Mouse (Mus musculus) layer of hippocampus, postnatal 36 days (tissue): ENCODE data around the gene Zfp3. TPM values are rescaled to one million over a fixed set of nuclear protein-coding genes. Genes with fewer than 3 reads are reported as not detected.
"Not testable (repeated sequence)": the region's sequence is repeated elsewhere in the genome, so short reads cannot be mapped to it uniquely, and the experiment has no call there.

Source experiments
- DNase-seq, 2 experiments: peaks; one replicate each; pipeline ENCODE4 v3.0.0; 2022
- total RNA-seq, 2 experiments: library from RNA; stranded (reverse); gene quantifications; 2 replicates each; pipeline ENCODE4 v1.2.3; 2021

Gene Zfp3
- total RNA-seq, 2 experiments from 2014 or later, result 21.9 to 23.2 TPM

DNA sequence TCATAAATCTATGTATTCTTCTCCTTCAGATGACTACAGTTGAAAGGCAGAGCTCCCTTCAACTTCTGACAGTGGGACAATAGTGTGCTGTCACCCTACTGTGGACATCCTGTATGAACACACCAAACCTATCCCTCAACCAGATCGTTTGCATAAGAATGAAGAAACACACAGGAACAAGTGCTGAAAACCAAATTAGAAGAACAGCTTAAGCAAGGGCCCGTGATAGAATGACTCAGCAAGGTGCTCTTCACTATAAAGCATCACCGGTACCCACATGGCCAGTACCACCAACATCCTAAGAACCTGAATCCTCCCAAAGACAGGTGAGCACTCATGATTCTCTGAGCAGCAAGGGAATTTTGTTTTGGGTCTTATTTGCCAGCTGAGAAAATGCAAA lies 3.6 kb upstream of the Zfp3 start:
- DNase-seq, result not testable (repeated sequence)

DNA sequence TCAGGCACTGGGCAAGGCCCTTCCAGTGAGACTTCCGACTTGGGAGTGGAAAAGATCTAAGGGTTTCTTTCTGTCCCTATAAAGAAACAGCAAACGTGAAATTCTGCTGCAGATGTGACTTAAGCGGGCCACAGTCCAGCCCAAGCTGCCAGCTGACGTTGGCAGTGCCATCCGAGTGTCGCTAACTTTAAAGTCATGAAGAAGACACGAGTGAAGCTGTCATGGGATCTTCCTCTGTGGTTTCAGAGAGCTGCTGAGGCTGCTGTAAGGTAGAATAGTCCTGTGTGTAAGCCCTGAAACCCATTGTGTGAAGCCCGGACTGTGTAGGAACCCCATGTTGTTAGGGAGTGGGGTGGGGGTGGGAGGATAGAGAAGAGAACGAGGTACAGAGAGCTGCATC lies 1.4 kb upstream of the Zfp3 start:
- DNase-seq, result no peak

DNA sequence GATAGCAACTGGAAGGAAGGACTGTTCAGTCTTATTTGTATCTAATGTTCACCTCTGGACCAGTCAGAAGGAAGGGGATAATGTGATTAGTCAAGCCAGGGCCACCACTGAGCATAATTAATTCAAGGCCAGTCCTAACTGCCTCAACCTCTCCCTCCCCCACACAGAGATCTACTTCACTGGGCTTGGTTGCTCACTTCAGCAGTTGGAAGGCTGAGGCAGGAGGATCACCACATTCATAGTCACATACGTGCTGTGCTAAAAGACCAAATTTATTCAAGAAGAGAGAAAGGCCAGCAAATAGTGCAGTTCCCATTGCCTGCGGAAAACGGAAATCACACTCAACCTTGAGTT lies 450 bp upstream of the Zfp3 start:
- DNase-seq, result no peak

DNA sequence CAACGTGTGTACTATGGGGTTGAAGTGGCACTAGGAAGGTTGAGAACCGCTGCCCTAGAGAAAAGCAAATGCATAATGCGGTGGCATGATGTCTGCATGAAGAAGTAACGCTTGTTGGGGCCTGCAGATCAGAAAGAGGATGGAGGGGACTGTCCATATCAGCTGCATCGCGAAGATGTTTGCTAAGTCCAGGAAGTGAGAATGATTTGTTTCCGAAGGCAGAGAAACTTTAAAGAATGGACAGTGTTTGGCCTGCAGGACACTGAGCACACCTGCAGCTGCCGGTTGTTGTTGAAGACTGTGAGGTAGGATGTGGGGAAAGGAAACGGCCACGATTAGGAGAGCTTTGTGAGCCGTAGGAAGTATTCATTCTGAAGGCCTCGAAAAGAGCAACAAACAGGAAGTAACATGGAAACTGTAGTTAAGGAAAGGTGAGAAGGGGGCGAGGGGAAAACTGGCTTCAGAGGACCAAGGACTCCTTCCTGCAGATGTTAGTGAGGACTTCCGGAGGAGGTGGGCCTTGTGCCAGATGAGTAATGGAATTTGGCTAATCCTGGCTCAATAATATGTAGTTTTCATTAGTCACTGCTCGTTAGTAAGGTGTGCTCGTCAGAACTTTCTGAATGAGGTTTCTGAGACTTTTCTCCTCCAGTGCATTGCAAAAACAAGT lies 1.9 kb downstream of the Zfp3 start:
- DNase-seq, result no peak

DNA sequence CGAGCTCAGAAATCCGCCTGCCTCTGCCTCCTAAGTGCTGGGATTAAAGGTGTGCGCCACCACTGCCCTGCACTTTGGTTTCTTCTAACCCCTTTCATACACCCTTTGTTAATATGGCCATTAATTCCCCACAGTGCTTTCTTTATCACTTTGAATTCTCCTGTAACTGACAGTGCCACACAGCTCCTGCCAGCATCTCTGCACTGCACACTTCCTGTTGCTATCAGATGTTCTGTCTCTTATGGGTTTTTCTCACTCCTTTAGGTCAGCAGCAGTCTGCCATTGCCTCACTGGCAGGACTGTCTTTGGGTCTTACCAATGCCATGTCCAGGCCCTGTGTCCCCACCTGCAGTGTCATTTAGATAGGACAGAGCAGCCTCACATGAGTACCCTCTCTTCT lies 6.8 kb downstream of the Zfp3 start:
- DNase-seq, result no peak

DNA sequence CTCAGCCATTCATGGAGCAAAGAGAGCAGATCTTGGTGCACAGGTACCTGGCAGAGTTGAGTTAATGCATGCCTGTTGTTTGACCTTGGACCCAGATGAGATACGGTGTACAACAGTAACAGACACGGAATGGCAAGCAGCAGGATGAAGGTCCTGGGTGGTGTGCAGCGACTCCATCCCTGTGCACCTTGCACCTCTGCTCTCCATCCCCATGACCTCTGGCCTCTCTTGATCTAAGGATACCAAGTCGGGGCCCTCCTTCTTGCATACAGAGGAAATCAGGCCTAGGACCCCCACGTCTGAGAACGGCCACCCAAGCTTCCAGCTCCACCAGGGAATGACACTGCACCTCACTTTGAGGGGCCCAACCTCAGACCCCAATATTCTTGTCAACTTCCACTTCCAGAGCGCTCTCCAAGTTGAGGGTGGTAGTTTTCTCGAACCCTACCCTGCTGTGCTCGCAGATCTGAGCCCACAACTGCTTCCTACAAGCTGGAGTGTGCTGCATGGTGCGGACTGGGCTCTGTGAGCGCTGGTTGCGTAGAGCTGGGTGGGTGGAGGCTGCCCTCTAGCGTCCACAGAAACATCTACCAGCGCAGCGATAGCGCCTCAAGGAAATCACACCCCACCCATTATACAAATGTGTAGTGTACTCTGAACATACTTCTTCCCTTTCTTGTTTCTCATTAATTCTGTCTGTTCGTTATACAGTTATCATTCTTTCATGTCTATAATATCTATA lies 13.0 kb downstream of the Zfp3 start:
- peak; percentile 56 to 61 for DNase-seq

DNA sequence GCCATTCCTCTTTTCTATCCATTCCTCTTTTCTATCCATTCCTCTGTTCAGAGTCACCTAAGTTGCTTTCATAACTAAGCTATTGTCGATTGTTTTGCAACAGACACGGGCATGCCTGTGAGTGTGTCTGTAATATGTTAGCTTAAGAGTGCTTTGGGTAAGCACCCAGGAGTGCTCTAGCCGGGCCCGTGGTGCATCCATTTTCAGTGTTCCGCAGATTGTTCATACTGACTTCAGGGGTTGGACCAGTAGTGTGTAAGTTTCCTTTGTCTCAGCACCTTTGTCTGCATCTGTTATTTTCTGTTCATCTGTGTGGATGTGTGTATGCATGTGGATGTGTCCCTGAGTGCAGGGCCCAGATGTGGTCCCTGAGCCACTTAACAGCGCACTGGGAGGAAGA lies 13.6 kb downstream of the Zfp3 start:
- DNase-seq, result no peak

DNA sequence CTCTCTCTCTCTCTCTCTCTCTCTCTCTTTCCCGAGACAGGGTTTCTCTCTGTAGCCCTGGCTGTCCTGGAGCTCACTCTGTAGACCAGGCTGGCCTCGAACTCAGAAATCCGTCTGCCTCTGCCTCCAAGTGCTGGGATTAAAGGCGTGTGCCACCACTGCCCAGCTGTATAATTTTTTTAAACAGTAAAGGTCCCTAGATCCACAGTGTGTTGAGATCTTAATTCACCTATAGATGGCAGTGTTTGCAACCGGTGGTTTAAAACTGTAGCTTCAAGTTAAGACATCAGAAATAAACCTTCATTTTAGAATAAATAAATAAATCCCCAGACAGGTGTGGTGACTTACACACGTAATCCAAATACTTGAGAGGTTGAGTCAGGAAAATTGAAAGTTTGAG lies 14.0 kb downstream of the Zfp3 start:
- DNase-seq, result not testable (repeated sequence)

DNA sequence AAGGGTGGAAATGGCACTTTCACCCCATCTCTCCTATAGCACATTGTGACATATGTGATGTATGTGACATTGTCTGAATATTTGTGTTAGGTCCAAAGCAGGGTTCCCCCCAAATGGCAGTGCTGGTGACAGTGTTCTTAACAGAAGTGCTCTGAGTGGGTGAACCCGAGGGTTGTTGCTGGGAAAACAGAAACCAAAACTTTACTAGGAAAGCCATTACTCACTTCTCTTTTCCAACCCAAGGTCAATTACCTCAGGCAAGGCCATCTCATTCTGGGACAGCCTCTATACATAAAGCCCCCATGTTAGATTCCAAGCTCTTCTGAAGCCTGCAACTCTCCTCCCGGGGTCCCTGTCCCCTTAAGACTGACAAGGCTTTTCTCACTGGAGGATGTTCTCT lies 21.9 kb downstream of the Zfp3 start:
- DNase-seq, result no peak

DNA sequence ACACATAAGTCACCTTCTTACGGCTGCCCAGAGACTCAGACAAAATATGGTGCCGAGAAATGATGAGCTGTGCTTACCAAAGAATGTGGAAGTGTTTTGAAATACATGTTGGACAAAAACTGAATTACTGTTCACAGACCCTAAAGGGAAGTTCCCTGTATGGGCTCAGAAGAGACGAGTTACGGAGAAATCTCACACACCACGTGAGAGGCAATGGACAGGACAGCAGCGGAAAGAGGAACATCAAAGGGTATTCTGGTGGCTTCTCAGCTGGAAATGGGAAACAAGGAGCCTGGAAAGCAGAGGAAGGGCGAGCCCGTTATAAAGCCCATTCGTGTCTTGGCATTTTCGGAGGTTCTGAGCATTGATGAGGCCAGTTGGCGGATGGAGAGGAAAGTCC lies 23.0 kb downstream of the Zfp3 start:
- no peak for DNase-seq

DNA sequence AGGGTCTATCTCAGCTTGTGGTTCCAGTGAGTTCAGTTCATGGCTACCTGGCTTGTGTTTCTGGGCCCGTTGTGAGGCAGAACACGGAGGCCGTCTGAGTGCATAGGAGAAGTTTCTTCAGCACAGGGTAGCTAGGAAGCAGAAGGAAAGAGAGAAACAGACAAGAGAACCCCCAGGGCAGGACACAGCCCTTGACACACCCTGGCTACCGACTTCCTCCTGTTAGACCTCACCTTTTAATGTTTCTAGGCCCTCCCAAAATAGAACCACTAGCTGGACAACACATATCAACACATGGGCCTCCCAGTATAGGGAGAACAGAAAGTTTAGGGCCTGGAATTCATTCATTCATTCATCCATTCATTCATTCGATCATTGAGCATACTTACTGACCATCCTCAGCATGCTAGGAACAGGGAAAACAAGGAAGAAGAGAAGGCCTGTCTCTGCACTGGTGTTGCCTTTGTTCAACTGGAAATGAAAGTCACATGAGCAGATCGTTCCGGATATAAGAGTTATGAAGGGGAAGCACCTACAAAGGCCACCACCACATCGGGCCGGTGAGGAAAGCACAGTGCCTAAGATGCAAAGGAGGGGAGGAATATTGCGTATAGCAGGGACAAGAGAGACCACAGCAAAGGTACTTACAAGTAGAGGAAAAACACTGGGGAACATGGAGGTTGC lies 25.1 kb downstream of the Zfp3 start:
- no peak for DNase-seq

DNA sequence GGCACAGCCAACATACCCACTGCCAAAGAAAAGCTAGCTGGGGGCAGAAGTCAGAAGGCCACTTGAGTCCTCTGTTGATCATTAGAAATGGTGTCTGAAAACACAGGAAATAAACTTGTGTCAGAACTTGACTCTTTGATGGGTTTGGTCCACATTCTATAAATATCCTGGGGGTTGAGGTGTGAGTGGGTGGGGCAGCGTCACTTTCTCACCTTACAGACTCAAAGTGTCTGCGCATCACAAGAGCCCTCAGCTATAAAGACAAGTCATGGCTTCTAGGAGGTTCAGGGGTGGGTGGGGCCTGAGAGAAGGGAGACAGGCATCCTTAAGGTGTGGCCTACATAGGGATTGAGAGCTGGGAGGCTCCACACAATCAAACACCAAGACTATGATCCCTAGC lies 26.4 kb downstream of the Zfp3 start:
- no peak for DNase-seq

DNA sequence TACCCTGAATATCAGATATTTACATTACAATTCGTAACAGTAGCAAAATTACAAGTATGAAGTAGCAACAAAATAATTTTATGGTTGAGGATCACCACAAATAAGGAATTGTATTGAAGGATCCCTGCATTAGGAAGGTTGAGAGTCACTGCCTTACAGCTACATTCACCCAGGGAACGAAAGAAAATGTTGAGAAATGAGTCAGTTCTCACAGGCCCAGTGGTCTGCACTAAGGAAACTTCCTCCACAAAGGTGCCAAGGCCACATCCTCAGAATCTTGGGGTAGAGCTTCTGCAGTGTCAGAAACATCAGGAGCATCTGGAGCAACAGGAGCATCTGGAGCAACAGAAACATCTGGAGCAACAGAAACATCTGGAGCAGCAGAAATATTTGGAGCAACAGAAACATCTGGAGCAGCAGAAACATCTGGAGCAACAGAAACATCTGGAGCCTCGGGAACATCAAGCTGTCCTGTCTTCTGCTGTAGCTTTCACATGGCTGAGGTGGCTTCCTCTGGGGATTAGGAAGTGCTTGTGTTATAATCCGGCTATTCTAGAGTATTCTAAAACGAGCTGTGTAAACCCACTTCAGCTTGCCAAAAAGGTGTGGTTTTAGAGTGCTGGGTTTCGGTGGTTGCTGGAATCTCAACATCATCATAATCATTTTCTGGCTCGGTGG lies 27.0 kb downstream of the Zfp3 start:
- no peak for DNase-seq

DNA sequence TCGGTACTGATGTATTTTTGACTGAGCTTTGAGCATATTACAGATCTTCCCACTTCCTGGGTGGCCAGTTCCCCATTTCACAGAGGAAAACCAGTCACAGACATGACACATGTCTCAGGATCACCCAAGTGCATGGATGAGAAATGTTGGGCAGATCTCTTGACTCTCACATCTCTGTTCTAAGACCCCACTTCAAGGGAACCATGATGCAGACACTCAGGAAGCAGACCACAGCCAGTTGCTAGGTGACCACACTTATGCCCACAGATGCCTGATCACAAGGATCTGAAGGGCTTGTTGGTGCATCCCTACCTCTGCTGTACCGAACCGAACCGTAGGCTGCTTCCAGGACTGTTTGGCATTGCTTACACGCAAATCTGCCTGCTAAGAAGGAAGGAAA lies 27.7 kb downstream of the Zfp3 start:
- no peak for DNase-seq

DNA sequence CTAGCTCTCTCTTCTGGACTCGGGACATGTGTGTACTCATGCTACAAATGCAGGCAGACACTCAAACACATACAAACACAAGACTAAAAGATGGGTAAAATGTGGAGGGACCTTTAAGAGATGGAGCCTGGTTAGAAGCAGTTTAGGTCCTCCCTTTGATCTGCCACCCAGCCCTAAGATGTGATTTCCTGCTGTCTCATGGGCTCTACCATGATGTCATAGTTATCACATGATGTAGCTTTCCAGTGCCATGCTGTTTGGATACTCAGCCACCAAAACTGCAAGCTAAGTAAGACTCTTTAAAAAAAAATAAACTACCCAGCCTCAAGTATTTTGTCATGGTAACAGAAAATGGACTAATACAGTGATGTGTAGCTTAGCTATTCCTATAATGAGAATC lies 28.4 kb downstream of the Zfp3 start:
- no peak for DNase-seq

DNA sequence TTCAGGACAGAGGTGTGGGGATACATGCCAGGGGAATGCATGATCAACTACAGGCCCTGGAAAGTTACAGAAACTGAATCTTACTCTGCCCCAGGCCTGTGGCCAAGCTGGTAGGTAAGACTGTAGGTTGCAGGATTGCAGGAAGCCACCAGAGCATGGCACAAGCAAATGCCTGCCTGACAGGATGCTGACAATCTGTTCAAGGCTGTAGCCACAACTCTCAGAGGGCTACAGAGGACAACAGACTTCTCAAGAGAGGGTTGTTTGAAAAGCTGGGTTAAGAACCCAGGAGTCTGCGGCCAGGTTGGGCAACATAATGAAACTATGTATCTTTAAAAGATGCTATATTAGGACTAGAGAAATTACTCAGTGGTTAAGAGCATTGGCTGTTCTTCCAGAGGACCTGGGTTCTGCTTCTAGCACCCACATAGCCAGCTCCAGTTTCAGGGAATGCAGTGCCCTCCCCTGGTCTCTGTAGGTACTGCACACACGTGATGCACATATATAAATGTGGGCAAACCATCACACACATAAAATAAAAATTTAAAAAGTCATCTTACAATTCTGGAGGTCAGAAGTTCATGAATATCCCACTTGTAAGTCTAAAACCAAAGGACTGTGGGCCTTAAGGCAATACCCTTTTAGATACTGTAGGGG lies 38.3 kb downstream of the Zfp3 start:
- DNase-seq, result no peak

DNA sequence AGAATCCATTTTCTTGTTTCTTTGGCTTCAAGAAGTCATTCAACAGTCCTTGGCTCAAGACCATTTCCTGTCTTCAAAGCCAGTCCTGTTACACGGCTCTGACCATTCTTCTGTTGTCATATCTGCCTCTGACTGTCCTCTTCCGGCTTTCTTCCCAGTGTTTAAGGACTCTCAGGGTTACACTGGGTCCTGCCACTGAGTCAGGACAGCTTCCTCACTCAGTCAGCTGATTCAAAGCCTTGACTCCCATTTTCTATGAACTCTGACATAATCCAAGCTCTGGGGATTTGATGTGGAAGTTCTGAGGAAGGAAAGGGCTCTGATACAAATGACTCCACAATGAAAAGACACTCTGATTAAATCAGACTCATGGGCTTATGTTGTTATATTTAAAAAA lies 38.9 kb downstream of the Zfp3 start:
- DNase-seq, result no peak

DNA sequence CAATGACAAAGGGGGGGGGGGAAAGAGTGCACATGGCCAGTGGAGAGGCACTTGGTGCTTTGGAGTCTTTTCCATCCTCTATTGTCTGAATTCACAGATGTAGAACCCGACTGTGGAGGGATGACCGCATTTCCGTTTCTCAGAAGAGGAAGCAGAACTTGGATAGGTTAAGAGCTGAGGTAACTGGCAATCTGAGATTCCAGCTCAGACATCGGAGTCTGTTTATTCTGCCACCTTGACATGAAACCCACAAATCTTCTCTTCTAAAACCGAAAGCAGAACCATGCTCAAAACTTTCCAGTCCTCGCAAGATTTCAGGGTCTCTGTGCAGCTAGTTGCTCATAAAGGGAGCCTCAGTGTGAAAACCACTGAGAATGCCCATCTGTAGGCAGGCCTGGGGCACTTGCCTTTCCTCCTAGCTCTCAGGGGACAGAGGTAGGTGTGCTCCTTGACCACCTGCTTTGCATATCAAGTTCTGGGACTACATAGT lies 39.7 kb downstream of the Zfp3 start:
- DNase-seq, result no peak

DNA sequence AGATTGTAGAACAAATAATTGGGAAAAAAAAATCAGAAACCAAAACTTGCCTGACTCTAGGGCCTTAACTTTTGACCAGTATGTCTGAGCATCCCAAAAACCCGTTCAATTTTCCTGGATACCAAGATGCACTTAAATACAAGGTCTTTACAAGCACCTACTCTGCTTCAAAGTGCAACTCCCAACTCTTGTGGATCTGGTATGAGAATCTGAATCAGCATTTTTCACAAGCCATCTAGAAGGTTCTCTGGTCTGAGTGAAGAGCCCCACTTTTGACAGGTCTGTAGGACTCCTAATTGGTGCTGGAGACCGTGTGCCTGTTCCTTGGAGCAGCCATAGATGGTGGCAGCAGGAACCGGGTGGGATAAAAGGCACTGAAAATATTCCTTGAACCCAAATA lies 40.4 kb downstream of the Zfp3 start:
- DNase-seq, result no peak

DNA sequence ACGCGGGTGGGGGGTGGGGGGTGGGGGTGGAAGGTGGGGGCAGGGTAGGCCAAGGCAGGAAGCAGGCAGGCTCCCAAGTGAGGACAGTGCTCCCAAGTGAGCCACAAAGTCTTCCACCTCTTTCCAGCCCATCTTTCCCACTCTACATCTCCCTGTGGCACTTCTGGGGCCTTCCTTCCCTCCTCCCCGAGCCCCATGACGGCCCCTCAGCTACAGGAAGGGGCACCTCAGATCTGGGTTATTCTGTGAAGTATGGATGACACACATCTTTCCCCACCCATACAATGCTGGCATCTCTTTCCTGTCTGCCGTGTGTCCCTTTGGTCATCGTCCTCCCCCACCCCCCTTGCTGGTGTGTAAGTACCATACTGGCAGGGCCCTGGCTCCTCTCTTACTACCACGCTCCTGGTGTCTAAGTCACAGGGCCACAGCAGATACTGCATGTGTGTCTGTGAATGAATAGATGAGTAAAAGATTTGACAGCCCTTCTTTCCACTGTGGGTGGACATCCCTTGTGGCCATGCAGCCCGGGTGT lies 41.7 kb downstream of the Zfp3 start:
- no peak for DNase-seq

DNA sequence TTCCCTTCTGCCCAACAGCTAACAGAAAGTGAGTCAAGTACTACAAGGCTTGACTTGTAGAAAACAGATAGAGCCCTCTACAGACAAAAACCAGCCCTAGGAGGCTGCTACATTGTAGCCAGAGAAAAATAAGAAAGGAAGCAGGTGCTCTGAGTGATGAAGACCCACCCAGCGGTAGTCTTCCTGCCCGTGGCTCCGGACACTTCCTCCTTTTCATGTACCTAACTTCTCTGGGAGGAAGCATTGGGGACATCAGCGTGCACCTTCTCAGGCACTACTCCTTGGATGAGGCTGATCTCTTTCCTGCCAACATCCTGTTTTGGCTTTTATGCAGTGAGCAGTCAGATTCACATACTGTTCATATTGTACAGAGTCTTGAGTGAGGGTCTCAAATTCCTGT lies 42.7 kb downstream of the Zfp3 start:
- no peak for DNase-seq

DNA sequence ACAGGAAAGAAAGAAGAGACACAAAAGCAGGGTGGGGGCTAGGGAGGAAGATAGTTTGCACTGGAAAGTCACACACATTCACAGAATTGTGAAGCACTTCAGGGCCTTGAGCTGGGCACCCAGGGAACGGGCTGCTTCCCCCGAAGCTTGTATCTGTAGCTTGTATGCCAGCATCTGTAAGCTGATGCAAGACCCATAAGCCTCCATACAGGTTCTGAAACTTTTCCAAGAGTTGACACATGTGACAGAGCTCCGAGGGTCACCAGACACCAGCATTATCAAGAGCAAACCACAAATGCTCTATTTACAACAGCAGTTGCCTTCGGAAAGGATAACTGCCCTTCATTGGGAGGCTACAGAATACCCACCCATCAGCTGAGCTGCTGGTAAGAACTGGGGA lies 43.6 kb downstream of the Zfp3 start:
- no peak for DNase-seq
